Mouse (Mus musculus) granulocyte monocyte progenitor cell, adult 5-6 weeks (primary cell): ENCODE data around the gene Prkcz. TPM values are rescaled to one million over a fixed set of nuclear protein-coding genes. Genes with fewer than 3 reads are reported as not detected.

Source experiments
- ATAC-seq: replicated peaks from 2 replicates; pipeline ENCODE4 v1.8.0; 2016; ENCODE audit warnings: mild to moderate bottlenecking, moderate TSS enrichment, inconsistent platforms; ENCODE audit not compliant: poor library complexity, severe bottlenecking
- total RNA-seq, 2 experiments: library from RNA; stranded (forward) in 1 of 2; stranded (reverse) in 1 of 2; fragments of 200-712, 200-1000 nt in 1 of 2; fragments of >200 nt in 1 of 2; fragmentation: Nextera tagmentation in 1 of 2; gene quantifications; 2 replicates each; pipeline ENCODE4 v1.2.3; 2014 to 2017

Gene Prkcz
- total RNA-seq, 2 experiments from 2014 or later, result not detected

- ATAC-seq, result peak; percentile 69
Observed at GRCm38 (mm10) chr4:155320281-155321244, 40.6 kb downstream of the Prkcz start.

GRCm38 (mm10) chr4:155318266-155318665 lies 42.9 kb downstream of the Prkcz start:
- ATAC-seq, result peak; percentile 87

GRCm38 (mm10) chr4:155315031-155315430 lies 46.1 kb downstream of the Prkcz start:
- ATAC-seq, result no peak

- no peak for ATAC-seq
Observed at GRCm38 (mm10) chr4:155308679-155309078, 52.5 kb downstream of the Prkcz start.

- ATAC-seq, result peak; percentile 91
Observed at GRCm38 (mm10) chr4:155308068-155308467, 53.1 kb downstream of the Prkcz start.

GRCm38 (mm10) chr4:155307591-155307990 lies 53.6 kb downstream of the Prkcz start:
- ATAC-seq, result peak; percentile 29; the same call in 1 of the 2 replicates

- ATAC-seq, result no peak
Observed at GRCm38 (mm10) chr4:155306356-155307242, 54.6 kb downstream of the Prkcz start.

- no peak for ATAC-seq
Observed at GRCm38 (mm10) chr4:155305531-155306031, 55.6 kb downstream of the Prkcz start.

- ATAC-seq, result no peak
Observed at GRCm38 (mm10) chr4:155304508-155305096, 56.6 kb downstream of the Prkcz start.

- no peak for ATAC-seq
Observed at GRCm38 (mm10) chr4:155301965-155302364, 59.2 kb downstream of the Prkcz start.

- no peak for ATAC-seq
Observed at GRCm38 (mm10) chr4:155301098-155301447, 60.1 kb downstream of the Prkcz start.

- ATAC-seq, result no peak
Observed at GRCm38 (mm10) chr4:155300421-155301097, 60.6 kb downstream of the Prkcz start.

- no peak for ATAC-seq
Observed at GRCm38 (mm10) chr4:155298826-155299225, 62.3 kb downstream of the Prkcz start.

- ATAC-seq, result no peak
Observed at GRCm38 (mm10) chr4:155297057-155297456, 64.1 kb downstream of the Prkcz start.

- no peak for ATAC-seq
Observed at GRCm38 (mm10) chr4:155295996-155296395, 65.2 kb downstream of the Prkcz start.

GRCm38 (mm10) chr4:155295026-155295590 lies 66.1 kb downstream of the Prkcz start:
- ATAC-seq, result no peak

- no peak for ATAC-seq
Observed at GRCm38 (mm10) chr4:155294381-155294780, 66.8 kb downstream of the Prkcz start.

GRCm38 (mm10) chr4:155292863-155293262 lies 68.3 kb downstream of the Prkcz start:
- ATAC-seq, result no peak

GRCm38 (mm10) chr4:155290045-155290444 lies 71.1 kb downstream of the Prkcz start:
- ATAC-seq, result no peak
